Mouse (Mus musculus) kidney, adult 8-10 months (tissue): Measurements from ENCODE around the gene Zfp715.

Experiments
- DNase-seq, 2 experiments: peaks; one replicate each; pipeline ENCODE4 v3.0.0; 2022

The Zfp715 gene

DNA sequence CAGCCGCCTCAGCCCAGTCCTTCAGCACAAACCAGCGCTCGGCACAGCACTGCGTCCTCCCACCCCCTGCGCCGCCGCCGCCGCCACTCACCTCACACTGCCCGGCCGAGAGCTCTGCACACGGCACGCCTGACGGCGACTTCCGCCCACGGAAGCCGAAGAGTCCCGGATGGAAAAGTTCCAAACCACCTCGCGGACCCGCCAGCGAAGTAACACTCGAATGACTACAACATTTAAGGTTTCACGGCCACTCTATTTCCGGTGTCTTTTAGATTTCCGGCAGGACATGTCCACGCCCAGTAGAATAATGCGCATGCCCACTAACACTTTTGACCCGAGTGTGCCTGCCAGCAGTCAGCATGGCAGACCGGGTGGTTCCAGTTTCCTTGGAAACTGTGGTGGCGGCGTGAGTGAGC lies at the start of gene Zfp715:
Gene Zfp715 (minus strand): TSS at position 282 of the 416 bp plus-strand sequence.
- peak; percentile 94 to 96 for DNase-seq

DNA sequence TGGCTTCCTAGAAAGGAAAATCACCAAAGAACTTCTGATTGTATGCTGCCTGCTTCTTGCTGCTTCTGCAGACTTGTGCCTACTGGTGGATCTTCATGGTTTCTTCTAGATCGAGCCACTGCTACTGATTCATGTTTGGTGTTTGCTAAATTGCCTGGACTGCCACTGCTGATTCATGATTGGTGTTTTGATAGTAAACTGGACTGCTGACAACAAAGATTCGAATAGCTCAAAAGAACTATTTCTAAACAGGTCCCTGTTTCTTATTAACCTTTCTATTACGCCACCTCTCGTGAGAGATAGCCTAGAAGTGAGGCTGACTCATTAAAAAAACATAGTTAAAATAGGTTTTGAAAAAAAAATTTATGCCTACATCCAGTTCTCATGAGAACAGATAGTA lies 48.9 kb upstream of the Zfp715 start:
- no peak for DNase-seq

DNA sequence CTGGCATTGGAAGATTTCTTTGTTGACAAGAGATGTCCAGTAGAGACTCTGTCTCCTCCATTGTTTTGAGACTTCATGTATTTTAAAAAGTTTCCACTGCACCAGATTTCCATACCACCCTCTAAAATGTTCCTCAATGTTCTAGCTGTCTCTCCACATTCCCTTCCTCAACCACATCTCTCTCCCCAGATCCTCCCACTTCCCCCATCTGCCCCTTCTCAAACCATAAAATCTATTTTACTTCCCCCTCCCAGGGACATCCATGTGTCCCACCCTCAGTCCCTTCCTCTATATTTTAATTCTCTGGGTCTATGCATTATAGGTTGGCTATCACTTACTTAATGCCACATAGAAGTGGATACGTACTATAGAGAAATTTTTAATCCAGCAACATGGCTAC lies 48.3 kb upstream of the Zfp715 start:
- DNase-seq = no peak

DNA sequence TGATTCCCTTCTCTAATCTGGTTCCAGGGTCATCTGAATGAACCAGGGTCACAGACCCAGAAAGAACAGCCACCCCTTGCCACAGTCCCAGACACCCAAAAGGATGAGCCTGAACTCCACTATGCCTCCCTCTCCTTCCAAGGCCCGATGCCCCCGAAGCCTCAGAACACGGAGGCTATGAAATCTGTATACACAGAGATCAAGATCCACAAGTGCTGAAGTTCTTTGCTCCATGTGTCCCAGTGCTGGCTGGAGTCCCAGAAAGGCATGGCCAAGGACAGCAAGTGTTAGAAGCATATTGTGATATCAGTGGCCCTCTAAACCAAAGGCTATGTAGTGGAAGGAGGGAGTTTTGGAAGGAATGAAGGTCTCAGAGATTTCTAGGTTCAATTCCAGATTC lies 45.5 kb upstream of the Zfp715 start:
- DNase-seq = no peak

DNA sequence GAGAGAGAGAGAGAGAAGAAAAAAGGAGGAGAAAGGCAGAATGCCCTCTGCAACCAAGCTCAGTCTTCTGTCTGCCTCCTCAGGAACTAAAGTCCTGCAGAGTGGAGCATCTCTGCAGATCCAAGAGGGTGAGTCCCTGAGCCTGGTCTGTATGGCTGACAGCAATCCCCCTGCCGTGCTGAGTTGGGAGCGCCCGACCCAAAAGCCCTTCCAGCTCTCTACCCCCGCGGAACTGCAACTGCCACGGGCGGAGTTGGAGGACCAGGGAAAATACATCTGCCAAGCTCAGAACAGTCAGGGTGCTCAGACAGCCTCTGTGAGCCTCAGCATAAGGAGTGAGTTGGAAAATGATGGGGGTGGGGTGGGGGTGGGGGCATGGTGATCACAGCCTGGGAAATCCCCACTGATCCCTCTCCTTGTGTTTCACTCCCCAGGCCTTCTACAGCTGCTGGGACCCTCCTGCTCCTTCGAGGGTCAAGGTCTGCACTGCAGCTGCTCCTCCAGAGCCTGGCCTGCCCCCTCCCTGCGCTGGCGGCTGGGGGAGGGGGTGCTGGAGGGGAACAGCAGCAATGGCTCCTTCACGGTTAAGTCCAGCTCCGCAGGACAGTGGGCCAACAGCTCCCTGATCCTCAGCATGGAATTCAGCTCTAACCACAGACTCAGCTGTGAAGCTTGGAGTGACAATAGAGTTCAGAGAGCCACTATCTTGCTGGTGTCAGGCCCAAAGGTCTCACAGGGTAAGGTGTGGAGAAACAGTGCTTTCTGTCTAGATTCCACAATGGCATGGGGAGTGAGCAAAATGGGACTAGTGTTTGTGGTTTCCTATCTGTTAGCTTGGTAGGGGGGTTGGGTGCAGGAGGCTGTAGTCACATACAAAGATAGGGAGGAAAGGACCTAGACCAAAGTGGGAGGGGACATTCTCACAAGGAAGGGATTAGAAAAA lies 42.1 kb upstream of the Zfp715 start:
- DNase-seq = no peak

DNA sequence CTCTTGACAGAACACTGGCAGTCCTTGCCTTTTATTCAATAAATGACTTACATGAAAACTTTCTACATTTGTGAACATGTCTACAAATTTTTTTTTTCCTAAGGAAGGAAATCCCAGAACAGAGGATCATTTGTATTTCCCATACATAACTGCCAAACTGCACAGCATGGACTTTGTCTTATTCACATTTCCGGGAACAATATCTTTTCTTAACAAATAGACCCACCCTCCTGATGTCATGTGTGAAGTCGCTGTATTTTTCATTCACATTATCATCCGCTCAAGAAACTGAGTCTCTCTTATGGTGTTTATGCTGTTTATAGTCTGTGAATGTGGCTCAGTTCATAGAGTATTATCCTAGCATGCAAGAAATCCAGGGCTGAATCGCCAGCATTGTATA lies 40.7 kb upstream of the Zfp715 start:
- DNase-seq = no peak

DNA sequence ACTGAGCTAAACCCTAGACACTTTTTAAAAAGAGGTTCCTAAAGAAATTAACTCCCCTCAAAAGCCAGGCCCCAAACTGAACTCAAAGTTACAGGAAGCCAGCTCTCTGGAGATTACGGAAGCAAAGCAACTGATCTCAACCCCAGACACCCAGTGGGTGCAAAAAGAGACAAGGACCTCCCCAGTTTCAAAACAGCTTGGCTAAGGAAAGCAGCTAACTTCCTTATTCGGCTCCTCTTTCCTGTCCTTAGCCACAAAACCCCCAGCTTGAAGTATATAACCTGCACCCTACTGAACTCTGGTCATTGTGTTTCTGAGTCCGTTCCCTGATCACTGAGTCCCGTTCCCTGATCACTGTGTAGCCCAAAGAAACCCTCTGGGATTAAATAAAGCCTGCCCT lies 40.0 kb upstream of the Zfp715 start:
- no peak for DNase-seq

DNA sequence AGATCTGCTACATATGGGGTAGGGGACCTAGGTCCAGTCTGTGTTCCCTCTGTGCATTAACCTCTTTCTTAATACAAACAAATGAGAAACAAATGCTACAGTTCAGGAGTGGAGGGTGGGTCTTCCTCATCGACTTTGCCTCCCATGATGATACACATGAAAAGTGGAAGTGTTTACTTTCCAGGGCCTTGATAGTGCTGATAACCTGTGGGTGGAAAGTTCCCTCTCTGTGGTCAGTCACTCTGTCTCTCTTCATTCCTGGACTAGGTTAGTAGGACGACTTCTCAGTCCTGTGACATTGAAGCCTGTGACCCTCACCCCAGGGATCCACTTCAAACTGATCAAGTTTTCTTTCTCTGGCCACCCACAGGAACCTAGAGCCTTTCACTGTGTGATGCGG lies 38.1 kb upstream of the Zfp715 start, which contains the start of gene Siglecf:
Gene Siglecf (plus strand): TSS at position 188 of the 400 bp plus-strand sequence.
- no peak for DNase-seq

DNA sequence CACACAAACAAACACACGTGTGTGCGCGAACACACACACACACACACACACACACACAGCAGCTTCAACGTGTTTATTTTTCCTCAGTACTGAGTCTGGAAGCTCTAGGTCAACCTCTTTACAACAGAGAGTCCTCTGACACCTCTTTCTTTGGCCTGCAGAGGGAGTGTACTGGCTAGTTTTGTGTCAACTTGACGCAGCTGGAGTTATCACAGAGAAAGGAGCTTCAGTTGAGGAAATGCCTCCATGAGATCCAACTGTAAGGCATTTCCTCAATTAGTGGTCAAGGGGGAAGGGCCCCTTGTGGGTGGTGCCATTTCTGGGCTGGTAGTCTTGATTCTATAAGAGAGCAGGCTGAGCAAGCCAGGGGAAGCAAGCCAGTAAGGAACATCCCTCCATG lies 36.5 kb upstream of the Zfp715 start:
- peak in 1 of 2 experiments; percentile 20 for DNase-seq

DNA sequence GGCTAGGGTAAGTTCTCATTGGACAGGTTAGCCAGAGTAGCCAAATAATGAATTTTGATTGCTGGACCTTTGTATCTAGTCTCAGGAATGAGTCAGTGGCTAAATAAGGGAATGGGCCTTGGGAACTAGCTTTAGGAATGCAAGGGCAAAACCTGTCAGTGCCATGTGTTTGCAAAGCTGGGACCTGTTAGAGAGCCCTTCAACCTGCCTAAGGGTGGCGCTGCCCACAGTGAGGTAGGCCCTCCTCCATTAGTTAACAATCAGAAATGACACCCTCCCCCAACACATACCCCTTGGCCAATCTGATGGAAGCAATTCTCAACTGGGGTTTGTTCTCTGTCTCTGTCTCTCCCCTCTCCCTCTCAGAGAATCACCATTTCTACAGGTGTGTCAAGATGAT lies 33.5 kb upstream of the Zfp715 start:
- DNase-seq = no peak

DNA sequence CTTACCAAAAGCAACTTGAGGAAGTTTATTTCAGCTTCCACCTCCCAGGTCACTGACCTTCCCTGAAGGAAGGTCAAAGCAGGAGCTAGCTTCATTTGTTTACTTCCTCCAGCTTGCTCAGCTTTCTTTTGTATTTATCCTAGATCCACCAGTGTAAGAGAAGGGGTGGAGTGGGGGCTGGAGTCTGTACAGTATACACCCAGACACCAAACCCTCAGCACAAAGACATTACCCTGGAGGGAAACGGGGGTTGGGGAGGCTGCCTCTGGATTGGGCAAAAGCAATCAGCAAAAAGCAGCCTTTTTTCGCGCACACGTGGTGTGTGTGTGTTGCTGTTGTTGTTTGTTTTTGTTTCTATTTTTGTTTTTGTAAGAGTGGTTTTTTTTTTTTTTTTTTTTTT lies 33.1 kb upstream of the Zfp715 start:
- no peak for DNase-seq

DNA sequence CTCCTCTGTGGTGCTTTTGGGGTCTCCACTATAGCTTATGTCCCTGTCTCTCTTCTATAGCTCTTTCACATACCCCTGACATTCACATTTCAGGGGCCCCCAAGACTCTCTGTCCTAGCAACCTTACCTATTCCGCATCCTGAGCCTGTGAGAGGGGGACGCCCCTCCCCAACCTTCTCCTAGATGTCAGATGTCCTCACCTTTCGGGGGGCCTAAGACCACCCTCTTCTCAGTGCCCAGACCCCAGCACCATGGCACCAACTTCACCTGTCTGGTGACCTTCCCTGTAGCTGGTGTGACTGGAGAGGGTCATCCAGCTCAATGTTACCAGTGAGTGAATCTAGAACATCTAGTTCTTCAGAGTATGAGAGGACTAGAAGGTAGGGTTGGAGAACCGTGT lies 31.4 kb upstream of the Zfp715 start:
- no peak for DNase-seq

DNA sequence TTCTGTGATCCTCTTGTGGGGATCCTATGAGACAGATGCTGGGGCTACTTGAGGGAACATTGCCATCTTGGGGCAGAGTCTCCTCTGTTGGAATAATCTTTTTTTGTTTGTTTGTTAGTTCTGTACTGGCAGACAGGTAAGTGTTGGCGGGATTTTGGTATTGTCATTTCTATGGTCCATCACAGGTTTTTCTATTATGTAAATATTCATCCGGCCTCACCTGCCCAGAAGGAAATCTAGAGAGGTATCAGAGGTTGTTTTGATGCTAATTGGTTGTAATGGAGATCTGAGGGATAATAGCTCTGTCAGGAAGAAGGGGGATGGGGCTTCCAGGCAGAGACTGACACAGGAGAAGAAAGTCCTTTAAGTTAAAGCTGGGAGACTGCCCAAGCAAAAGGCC lies 30.9 kb upstream of the Zfp715 start:
- DNase-seq = no peak

DNA sequence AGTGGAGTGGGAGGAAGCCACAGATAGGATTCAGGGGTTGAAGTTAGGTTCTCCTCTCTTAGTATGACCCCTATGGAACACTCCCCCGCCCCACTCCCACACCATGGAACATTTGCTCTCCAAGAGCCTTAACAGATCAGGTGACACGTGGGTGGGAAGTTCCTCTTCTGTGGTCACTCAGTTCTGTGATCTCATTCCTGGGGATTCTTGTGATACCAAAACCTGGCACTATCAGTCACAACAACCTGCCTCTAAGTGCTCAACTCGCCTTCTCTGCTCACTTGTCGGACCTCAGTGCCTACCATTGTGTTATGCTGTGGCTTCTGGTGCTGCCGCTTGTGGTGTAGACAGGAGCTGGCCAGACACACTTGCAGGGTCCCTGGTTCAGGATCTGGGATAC lies 30.1 kb upstream of the Zfp715 start:
- DNase-seq = no peak

DNA sequence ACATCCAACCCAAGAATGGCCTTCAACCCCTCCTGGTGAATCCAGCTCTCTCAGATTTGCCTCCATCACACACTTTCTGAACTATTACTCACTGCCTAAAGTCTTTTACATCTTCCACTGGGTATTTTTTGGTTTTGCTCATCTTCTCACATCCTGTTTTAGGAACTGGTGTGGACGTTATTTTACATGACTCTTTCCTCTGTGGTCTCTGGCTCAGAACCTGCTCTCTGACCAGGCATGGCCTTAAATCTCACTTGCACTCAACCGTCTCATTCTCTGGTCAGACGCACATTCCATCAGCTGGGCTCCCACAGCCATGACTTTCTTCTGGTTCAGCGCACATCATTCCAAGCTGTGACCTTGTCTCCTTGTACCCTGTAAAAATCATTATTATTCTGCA lies 27.7 kb upstream of the Zfp715 start:
- DNase-seq = no peak

DNA sequence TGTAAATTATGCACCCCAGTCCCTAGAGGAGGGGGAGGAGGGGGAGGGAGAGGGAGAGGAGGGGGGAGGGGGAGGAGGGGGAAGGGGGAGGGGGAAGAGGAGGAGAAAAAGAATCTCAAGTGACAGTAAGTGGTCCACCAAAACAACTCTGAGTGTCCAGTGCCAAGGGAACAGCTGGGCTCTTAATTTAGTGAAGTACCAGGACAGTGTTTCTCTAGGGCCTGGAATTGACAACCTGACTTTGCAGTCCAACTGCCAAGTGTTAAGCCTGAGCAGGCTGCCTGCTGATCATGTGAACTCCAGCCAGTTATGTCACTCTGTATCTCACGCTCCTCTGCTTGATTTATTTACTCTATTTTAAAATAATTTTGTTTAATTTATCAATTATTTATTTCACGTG lies 20.8 kb upstream of the Zfp715 start:
- no peak for DNase-seq

DNA sequence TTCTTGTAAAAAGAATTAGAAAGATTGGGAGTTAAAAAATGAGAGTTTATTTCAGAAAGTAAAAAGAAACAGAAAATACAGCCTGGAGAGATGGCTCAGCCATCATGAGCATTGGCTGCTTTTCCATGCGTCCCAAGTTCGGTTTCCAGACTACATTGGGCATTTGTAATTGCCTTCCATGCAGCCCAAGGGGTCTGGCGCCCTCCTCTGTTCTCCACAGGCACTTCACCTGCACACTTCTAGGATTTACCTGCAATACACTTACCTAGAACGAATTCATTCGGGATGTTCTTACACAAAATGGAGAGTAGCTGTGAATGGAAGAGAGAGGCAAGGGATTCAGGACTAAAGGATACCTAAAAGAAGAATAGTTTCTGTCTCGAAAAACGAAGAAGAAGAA lies 20.1 kb upstream of the Zfp715 start:
- peak in 1 of 2 experiments; percentile 44 for DNase-seq

DNA sequence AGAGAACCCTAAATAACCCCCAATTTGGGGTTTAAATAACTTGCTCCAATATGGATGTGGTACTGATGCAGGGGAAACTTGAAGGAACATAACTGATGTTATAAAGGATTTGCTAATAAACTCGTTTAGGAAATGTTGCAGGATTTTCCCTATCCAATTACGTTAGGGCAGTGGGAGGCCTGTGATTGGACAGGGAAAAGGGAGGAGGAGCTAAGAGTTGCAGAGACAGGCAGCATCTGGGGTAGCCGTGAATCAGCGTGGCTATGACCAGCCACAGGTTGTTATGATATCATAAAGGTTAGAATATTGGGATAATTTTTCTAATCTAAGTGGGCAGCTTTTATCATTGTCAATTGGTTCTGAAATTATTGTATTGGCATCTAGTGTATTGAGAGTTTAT lies 15.0 kb upstream of the Zfp715 start:
- no peak for DNase-seq

DNA sequence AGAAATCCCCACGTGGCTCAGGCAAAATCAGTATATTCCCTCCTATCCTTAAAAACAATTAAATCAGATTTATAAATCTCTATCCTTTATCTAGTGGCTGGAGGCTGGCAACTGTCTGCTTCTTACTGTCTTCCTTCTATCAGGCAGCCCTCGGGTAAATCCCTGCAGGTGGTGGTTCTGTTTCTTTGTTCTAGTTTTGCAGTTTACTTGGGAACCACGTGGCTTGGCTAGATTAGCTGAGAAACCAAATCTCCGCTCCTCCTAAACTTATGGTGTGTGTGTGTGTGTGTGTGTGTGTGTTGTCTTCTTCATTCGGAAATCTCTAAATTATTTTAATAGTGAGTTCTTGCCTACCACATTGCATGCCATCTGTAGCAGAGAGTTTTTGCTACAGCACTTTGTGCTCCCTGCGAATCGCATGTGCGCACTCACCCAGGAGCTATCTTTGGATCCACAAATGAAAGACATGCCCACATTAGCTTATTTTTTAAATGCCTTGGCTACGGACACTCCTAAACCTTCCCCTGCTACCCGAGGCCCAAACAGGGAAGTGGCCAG lies 13.2 kb upstream of the Zfp715 start:
- DNase-seq = no peak

DNA sequence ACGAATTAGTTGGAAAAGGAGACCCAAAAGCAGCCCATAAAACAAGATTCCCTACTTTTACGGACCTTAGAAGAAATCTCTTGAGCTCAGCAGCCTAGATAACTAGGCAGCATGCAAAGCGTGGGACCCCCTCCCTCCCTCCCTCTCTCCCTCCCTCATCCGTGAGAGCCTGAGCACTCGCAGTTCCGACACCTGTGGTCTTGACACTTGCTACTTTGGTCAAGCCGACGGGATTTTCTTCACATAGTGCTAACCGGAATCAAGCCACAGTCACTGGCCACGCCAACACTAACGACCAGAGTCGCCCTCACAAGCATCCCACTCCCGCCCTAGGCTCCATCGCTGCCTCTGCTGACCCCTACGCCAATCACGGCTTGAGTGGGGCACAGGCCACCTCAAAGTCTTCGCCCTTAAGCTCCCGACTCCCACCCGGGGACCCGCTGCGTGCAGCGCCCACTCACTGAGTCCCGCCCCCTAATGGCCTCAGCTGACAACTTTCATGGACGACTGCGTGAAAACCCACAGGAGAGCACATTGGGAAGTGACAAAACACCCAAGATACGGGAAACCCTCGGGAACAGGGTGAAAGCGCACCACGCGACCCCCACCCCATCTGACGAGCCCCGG lies 595 bp downstream of the Zfp715 start:
- no peak for DNase-seq

DNA sequence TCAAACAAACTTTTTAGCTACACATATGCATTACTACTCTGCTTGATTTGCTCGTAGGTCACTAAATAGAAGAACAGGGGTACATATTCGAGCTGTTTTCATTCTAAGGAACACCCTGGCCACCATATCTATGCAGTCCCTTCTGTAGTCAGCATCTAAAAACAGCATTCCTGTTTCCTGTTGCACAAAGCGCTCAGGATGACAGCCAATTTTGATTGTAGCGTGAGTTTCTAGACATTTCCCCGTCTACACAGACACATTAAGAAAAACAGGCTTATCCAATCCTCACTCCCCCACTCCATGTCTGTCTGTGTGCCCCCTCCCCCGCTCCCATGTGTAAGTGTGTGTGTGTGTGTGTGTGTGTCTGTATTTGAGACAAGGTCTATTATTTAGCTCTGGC lies 1.5 kb downstream of the Zfp715 start:
- DNase-seq = no peak

DNA sequence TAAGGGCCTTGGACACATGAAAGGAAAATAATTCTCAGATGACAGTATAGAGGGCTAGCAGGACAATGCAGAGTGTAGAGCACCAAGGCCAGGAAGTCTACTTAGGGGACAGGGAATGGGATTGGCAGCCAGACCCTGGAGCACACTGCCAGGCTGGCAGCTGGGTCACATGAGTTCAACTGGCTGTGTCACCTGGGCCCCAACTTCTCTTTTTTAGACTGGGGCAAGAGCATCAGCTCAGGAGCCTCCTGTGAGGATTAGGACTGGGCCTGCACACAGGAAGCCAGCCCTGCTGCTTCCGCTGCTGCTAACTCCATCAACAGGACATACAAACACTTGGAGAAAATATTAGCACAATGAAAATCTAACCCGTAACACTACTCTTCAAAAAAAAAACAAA lies 4.0 kb downstream of the Zfp715 start:
- DNase-seq = no peak

DNA sequence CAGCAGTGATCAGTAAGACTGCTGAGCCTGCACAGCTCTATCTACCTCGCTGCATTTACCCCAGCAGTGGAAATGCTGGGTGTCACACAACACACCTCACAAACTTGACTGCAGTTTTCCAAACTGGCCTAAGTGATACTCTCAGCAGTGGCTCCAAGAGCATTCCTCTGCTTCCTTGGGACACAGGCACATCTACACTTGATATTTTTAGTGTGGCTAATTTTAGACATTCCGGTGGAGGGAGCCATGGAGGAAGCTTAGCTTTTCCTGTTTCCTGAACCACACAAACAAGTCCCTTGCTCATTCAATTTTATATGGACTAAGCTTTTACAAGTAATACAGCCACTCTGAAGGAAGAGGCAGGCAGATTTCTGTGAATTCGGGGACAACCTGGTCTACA lies 7.9 kb downstream of the Zfp715 start:
- peak; percentile 27 to 31 for DNase-seq

DNA sequence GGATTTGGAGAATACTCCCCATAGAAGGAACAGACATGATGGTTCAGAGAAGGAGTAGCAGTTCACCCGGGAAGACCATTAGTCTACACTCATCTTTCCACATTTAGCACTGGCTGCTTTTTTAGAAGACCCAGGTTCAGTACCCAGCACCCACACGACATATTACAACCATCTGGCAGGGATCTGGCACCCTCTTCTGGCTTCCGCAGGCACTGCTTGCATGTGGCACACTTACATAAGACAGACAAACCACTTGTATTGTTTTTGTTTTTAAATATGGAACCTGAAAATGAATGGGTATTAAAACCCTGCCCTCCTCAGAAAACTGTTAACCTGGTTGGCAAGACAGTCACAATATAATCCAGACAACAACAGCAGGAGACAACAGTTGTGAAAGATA lies 21.6 kb downstream of the Zfp715 start:
- DNase-seq = no peak
